30 mouse cellular contexts compared by ENCODE assay signal in genomic region chr1:131175189-131175588, GRCm38 (mm10).
"Had no signal": no experiment of that assay in that cellular context is flagged by ENCODE, and none has a peak within 500 bp of the region (broad histone marks: within the 10 kb centered on the region; RNA-seq: fewer than 3 reads in every experiment).

No protein-coding gene starts in this region.

- H3K27me3 ChIP-seq: limb, embryonic 12.5 days; limb, embryonic 13.5 days; limb, embryonic 15.5 days; liver, embryonic 12.5 days; liver, embryonic 13.5 days; liver, embryonic 15.5 days; lung, embryonic 15.5 days; megakaryocyte, embryonic 14.5 days; midbrain, embryonic 12.5 days; midbrain, embryonic 13.5 days; neural tube, embryonic 12.5 days had no signal

- H3K9me3 ChIP-seq: limb, embryonic 10.5 days; limb, embryonic 12.5 days; limb, embryonic 13.5 days; limb, embryonic 15.5 days; liver, embryonic 12.5 days; liver, embryonic 13.5 days; liver, embryonic 15.5 days; lung, embryonic 15.5 days; megakaryocyte, embryonic 14.5 days; midbrain, embryonic 10.5 days; midbrain, embryonic 12.5 days; midbrain, embryonic 13.5 days; neural tube, embryonic 12.5 days had no signal

- H3K4me2 ChIP-seq: limb, embryonic 12.5 days; limb, embryonic 13.5 days; limb, embryonic 15.5 days; liver, embryonic 11.5 days; liver, embryonic 12.5 days; liver, embryonic 13.5 days; liver, embryonic 15.5 days; lung, embryonic 14.5 days; lung, embryonic 15.5 days; midbrain, embryonic 12.5 days; midbrain, embryonic 13.5 days; neural tube, embryonic 12.5 days had no signal

- H3K27ac ChIP-seq: limb, embryonic 10.5 days; limb, embryonic 12.5 days; limb, embryonic 13.5 days; limb, embryonic 15.5 days; liver, embryonic 12.5 days; liver, embryonic 13.5 days; liver, embryonic 14.5 days; liver, embryonic 15.5 days; lung, embryonic 15.5 days; macrophage; midbrain, embryonic 10.5 days; midbrain, embryonic 12.5 days; midbrain, embryonic 13.5 days; neural tube, embryonic 12.5 days had no signal

- DNase-seq: left cerebral cortex, postnatal 4 days; liver; liver, embryonic 13.5 days; liver, postnatal 0 days; lung, adult 18-20 months; lung, adult 2 months; lung, embryonic 14.5 days; lung, postnatal 10 days; lung, postnatal 14 days; lung, postnatal 36 days; lung, postnatal 4 days; midbrain, embryonic 14.5 days had no signal

- H3K4me1 ChIP-seq: limb, embryonic 10.5 days; limb, embryonic 12.5 days; limb, embryonic 13.5 days; limb, embryonic 15.5 days; liver, embryonic 12.5 days; liver, embryonic 13.5 days; lung, embryonic 15.5 days; midbrain, embryonic 10.5 days; midbrain, embryonic 12.5 days; midbrain, embryonic 13.5 days; neural tube, embryonic 12.5 days had no signal

- H3K9ac ChIP-seq: limb, embryonic 12.5 days; limb, embryonic 13.5 days; limb, embryonic 15.5 days; liver, embryonic 12.5 days; liver, embryonic 13.5 days; liver, embryonic 14.5 days; liver, embryonic 15.5 days; liver, postnatal 0 days; lung, embryonic 14.5 days; lung, embryonic 15.5 days; midbrain, embryonic 12.5 days; midbrain, embryonic 13.5 days; neural tube, embryonic 12.5 days had no signal

- H3K4me3 ChIP-seq: limb, embryonic 10.5 days; limb, embryonic 12.5 days; limb, embryonic 13.5 days; limb, embryonic 15.5 days; liver, embryonic 12.5 days; liver, embryonic 13.5 days; liver, embryonic 15.5 days; lung, embryonic 15.5 days; megakaryocyte, embryonic 14.5 days; midbrain, embryonic 10.5 days; midbrain, embryonic 12.5 days; midbrain, embryonic 13.5 days; myocyte; neural tube, embryonic 12.5 days had no signal

- ATAC-seq: liver, embryonic 12.5 days; liver, postnatal 0 days; lung, postnatal 0 days; midbrain, embryonic 13.5 days; midbrain, embryonic 16.5 days had no signal
